Mouse (Mus musculus): Measurements from ENCODE around the gene Bad. TPM values are rescaled to one million over a fixed set of nuclear protein-coding genes. Genes with fewer than 3 reads are reported as not detected.
A peak's percentile ranks its signal among the peaks of the same experiment; 100 is the strongest.

Bad gene
- total and polyA plus RNA-seq, 2 experiments from 2014 or later = 46.8 to 60.7 TPM

DNA sequence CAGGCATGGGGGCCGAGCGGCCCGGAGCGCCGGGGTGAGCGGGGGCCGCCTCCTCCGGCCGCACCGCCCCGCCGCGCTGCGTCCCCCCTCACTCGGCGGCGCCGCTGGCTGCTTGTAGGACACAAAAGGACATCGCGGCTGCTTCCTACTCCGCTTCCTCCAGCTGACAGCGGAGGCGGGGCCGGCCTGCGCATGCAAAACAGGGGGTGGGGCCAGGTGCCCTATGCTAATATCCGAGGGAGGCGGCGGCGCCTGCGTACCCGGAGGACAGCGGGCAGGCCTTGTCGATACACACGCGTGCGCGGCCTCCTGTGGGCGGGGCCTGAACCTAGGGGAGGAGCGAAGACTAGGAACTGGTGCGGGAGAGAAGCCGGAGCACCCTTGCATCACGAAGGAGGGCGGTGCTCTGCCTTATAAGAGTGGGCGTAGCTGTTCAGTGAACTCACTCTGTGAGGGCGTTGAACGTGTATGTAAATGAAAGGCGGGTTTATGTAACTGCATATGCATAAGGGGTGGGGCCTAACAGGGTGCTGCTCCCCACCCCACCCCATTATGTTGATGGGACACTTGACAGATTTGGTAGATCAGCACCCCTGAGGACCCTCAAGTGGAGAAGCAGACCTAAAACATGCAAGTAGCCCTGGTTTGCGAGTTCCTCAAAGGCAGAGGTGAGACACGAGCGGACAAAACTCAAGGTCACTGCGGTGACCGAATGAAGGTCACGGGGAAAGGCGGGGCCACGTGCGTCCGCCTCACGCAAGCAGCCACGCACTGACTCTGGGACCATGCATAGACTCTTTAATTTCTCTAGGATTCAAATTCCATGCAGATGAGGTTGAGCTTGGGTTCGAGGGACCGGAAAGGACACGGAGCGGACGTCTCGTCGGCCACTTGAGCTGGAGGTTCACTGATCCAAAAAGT, 19.8 kb upstream of the Bad start, which contains the start of gene Esrra:
Gene Esrra (minus strand): TSS at position 167 of the 921 bp plus-strand sequence.
- WGBS = under 1% methylated on average over 59 of the region's 66 CpGs
- no peak for TF ChIP-seq CTCF (IDR thresholded peaks at IDR 0.05; ENCODE audit: low read depth)
- TF ChIP-seq EP300 (IDR thresholded peaks at IDR 0.05; ENCODE audit: low read depth) = peak; percentile 70; the same call in 1 of the 2 replicates
- peak within 1 kb of the TSS; percentile 94 for H3K9ac ChIP-seq (replicated peaks; ENCODE audit: low read depth, low read length)
- H3K36me3 ChIP-seq (replicated peaks; ENCODE audit: control insufficient read depth, insufficient read depth, low read length) = 0 out of 2 replicates have a peak, but pooled peaks cover 8% of the 10 kb centered on the region
- H3K4me2 ChIP-seq (ENCODE audit: low read depth, low read length) = peak within 1 kb of the TSS; percentile 90
- peaks cover 26% of the 10 kb centered on the region for H3K4me1 ChIP-seq (ENCODE audit: control insufficient read depth, insufficient read depth)
- ATAC-seq (ENCODE audit: insufficient read depth, low read depth) = peak; percentile 92
- H3K9me3 ChIP-seq (replicated peaks; ENCODE audit: control insufficient read depth, low read length) = no peaks in the 10 kb centered on the region
- DNase-seq (ENCODE audit: low spot score) = peak; percentile 99
- peak within 1 kb of the TSS; percentile 86 for H3K4me3 ChIP-seq (ENCODE audit: low read depth, low read length)
- H3K27me3 ChIP-seq (ENCODE audit: control insufficient read depth, insufficient read depth, low read length) = peaks cover 24% of the 10 kb centered on the region
- H3K27ac ChIP-seq (ENCODE audit: low read depth) = peak within 1 kb of the TSS; percentile 96

DNA sequence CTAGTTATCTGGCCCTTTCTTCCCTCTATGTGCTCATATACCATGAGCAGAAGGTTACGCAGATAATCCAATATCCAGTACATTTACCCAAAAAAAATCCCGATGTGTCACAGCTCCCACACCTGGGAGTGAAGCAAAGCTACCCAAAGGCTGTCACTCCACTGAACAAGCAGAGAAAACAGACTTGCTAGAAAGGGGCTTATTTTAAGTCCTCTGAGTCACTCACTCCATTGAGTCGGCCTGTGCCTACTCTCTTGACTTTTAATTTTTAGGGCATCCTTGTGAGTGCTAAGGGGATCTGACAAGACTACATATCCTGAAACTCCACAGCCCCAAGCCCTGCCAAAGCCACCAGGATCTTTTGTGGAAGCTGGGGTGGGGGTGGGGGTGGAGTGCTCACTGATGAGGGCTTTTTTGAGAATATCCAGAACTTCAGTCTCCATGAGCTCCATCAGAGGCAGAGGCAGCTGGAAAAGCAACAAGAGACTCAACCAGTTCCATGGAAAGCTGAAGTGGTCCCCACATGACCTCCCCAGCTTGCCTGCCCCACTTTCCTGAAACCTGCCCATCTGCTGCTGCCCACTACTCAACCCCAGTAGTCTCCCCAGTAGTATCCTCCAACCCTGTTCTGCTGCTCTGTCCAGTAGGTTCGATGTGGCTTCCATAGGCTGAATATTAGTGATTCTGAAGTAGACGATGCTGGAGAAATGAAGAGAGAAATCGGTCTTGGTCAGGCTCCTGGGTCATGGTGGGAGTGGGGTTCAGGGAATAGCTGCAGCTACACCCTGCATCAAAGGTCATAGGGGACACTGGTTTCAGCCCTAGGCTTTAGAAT, 18.5 kb upstream of the Bad start:
- Histone ChIP-seq H3K4me2 (ENCODE audit: low read depth, low read length) (peak overlapping the region; percentile 90; the same call in 1 of the 2 replicates), H3K27ac (ENCODE audit: low read depth) (peak overlapping the region; percentile 91), H3K36me3 (replicated peaks; ENCODE audit: control insufficient read depth, insufficient read depth, low read length) (0 out of 2 replicates have a peak, but pooled peaks cover 8% of the 10 kb centered on the region), H3K9ac (replicated peaks; ENCODE audit: low read depth, low read length) (peak overlapping the region; percentile 47; the same call in 1 of the 2 replicates), H3K9me3 (replicated peaks; ENCODE audit: control insufficient read depth, low read length) (no peaks in the 10 kb centered on the region), H3K4me3 (ENCODE audit: low read depth, low read length) (peak overlapping the region; percentile 86; the same call in 1 of the 2 replicates), H3K27me3 (ENCODE audit: control insufficient read depth, insufficient read depth, low read length) (peaks cover 36% of the 10 kb centered on the region), H3K4me1 (ENCODE audit: control insufficient read depth, insufficient read depth) (peaks cover 30% of the 10 kb centered on the region)
- ATAC-seq (ENCODE audit: insufficient read depth, low read depth) (no peak), DNase-seq (ENCODE audit: low spot score) (no peak)
- no peak for TF ChIP-seq CTCF (IDR thresholded peaks at IDR 0.05; ENCODE audit: low read depth)
- no peak for TF ChIP-seq EP300 (IDR thresholded peaks at IDR 0.05; ENCODE audit: low read depth)
- WGBS = 66% methylated on average over 6 of the region's 6 CpGs

DNA sequence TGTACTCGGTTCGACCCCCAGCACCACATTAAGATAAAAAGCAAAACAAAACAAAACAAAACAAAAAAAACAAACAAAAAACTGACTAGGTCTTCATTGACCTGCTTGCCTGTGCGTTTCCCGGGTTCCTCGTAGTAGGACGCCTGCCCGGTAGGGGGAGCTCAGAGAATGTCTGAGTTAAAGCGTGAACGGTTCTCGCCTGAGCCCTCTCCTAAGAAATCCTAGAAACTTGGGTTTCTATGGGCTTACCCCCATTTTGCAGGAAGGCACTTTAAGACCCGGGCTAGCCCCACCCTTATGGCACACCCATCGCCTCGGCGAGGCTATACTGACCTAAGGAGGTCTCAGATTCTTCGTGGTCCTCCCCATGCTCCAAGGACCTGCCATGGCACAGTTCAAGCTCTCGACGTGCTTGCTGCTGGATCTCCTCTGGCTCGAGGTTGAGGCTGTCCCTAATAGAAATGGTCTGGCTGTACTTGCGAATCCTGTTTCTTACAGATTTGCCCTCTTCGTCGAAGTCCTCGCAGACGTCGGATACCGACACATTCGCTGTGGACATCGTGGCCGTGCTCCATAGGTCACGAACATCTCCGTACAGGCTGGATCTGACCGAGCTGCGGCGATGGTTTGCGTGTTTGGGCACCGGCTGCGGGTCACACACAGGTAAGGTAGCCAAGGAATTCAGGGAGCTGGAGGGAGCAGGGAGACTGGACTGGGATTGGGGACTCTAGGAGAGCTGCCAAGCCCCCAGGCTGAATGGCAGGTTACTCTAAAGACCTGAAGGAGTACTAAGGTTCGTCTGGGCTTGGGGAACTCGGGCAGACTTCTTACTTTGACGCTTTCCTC, 17.0 kb upstream of the Bad start:
- Histone ChIP-seq H3K4me2 (ENCODE audit: low read depth, low read length) (peak overlapping the region; percentile 39), H3K27ac (ENCODE audit: low read depth) (no peak overlapping the region), H3K9ac (replicated peaks; ENCODE audit: low read depth, low read length) (no peak overlapping the region), H3K36me3 (replicated peaks; ENCODE audit: control insufficient read depth, insufficient read depth, low read length) (no peaks in the 10 kb centered on the region), H3K27me3 (ENCODE audit: control insufficient read depth, insufficient read depth, low read length) (peaks cover 39% of the 10 kb centered on the region), H3K4me1 (ENCODE audit: control insufficient read depth, insufficient read depth) (peaks cover 30% of the 10 kb centered on the region), H3K4me3 (ENCODE audit: low read depth, low read length) (peak overlapping the region; percentile 19), H3K9me3 (replicated peaks; ENCODE audit: control insufficient read depth, low read length) (no peaks in the 10 kb centered on the region)
- no peak for TF ChIP-seq EP300 (IDR thresholded peaks at IDR 0.05; ENCODE audit: low read depth)
- peak; percentile 73 for TF ChIP-seq CTCF (IDR thresholded peaks at IDR 0.05; ENCODE audit: low read depth)
- WGBS = 5% methylated on average over 39 of the region's 39 CpGs
- ATAC-seq (ENCODE audit: insufficient read depth, low read depth) = no peak
- peak; percentile 76 for DNase-seq (ENCODE audit: low spot score)

DNA sequence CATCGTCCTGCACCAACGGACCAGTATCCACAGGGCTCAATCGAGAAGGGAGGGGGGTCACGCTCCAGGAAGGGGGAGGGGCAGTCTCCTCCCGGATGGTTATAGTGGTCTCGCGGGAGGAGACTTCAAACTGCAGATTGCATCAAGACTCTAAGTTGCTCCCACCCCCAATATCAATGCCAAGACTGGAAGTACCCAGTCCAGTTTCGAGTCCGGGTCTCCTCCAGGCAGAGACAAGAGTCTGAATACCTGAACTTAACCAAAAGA, 16.4 kb upstream of the Bad start, which contains the start of gene Catsperz:
Gene Catsperz (minus strand): TSS at position 74 of the 267 bp plus-strand sequence.
- Histone ChIP-seq H3K4me3 (ENCODE audit: low read depth, low read length) (peak within 1 kb of the TSS; percentile 19), H3K27ac (ENCODE audit: low read depth) (no peak within 1 kb of the TSS), H3K9me3 (replicated peaks; ENCODE audit: control insufficient read depth, low read length) (no peaks in the 10 kb centered on the region), H3K4me1 (ENCODE audit: control insufficient read depth, insufficient read depth) (peaks cover 25% of the 10 kb centered on the region), H3K36me3 (replicated peaks; ENCODE audit: control insufficient read depth, insufficient read depth, low read length) (no peaks in the 10 kb centered on the region), H3K4me2 (ENCODE audit: low read depth, low read length) (peak within 1 kb of the TSS; percentile 39), H3K27me3 (ENCODE audit: control insufficient read depth, insufficient read depth, low read length) (peaks cover 43% of the 10 kb centered on the region), H3K9ac (replicated peaks; ENCODE audit: low read depth, low read length) (no peak within 1 kb of the TSS)
- ATAC-seq (ENCODE audit: insufficient read depth, low read depth) (no peak), DNase-seq (ENCODE audit: low spot score) (no peak)
- whole genome bisulfite sequencing = 4% methylated on average over 9 of the region's 9 CpGs
- TF ChIP-seq CTCF (IDR thresholded peaks at IDR 0.05; ENCODE audit: low read depth) (no peak), EP300 (IDR thresholded peaks at IDR 0.05; ENCODE audit: low read depth) (no peak)

Data from heart, postnatal 0 days (tissue).